Mouse (Mus musculus): ENCODE measurements around the gene Phf20. TPM values are rescaled to one million over a fixed set of nuclear protein-coding genes. Genes with fewer than 3 reads are reported as not detected.
A peak's percentile ranks its signal among the peaks of the same experiment; 100 is the strongest.

The Phf20 gene
- polyA plus RNA-seq, 1 experiment from 2014 or later: 46.5 TPM

DNA sequence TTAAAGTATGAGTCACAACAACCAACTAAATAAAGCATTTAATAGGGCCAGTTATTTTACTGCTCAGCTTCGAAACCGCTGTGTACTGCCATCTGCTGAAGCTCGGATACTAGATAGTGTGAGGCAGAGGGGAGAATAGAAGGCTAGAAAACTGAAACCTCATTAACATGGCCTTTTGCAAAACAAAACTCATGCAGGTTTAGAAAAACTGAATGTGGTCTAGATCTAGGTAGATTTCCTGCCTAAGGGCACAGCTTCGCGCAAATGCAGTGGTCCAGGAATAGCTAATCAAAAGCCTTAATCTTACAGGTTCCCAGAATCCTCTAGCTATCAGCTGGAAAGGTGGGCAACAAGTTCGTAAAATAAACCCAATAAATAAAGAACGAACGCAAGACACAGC lies 115.2 kb downstream of the Phf20 start:
- Histone ChIP-seq H3K4me2 (ENCODE audit: low read depth, low read length) (peak overlapping the region; percentile 93), H3K4me3 (ENCODE audit: low read length) (peak overlapping the region; percentile 91), H3K36me3 (ENCODE audit: control insufficient read depth, insufficient read depth) (0 out of 2 replicates have a peak, but pooled peaks cover 8% of the 10 kb centered on the region), H3K4me1 (ENCODE audit: control insufficient read depth, insufficient read depth, low read length) (peaks cover 9% of the 10 kb centered on the region), H3K9me3 (replicated peaks; ENCODE audit: control insufficient read depth, low read length) (0 out of 2 replicates have a peak, but pooled peaks cover 3% of the 10 kb centered on the region), H3K27me3 (ENCODE audit: control insufficient read depth, insufficient read depth, low read length) (no peaks in the 10 kb centered on the region), H3K9ac (ENCODE audit: low read length) (peak overlapping the region; percentile 95), H3K27ac (ENCODE audit: low read length) (peak overlapping the region; percentile 97)
- no peak for ATAC-seq (replicated peaks; ENCODE audit: extremely low read depth, insufficient read depth, low FRiP score)
- WGBS: 20% methylated on average over 8 of the region's 8 CpGs

DNA sequence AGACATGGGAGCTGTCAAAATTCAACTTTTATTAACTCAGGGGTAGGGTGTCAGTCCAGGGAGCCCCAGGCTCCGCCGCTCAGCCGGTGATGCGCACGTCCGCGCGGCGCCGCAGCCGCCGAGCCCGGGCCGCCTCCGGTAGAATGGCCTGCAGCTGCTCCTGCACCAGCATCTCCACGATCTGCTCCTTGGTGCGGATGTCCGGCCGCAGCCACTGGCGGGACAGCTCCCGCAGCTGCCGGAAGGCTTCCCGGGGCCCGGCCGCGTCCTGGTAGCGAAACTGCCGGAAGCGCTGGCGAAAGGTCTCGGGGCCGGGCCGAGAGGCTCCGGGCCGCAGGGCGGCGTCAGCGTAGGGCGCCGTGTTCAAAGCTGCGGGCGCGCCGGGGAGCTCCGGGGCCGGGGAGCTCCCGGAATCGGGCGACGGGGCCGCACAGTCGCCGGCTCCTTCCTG lies 115.6 kb downstream of the Phf20 start:
- 0 out of 2 replicates have a peak, but pooled peaks cover 6% of the 10 kb centered on the region for H3K36me3 ChIP-seq (ENCODE audit: control insufficient read depth, insufficient read depth)
- peak; percentile 73 for ATAC-seq (replicated peaks; ENCODE audit: extremely low read depth, insufficient read depth, low FRiP score)
- WGBS: 0% methylated on average over 51 of the region's 53 CpGs
- H3K27me3 ChIP-seq (ENCODE audit: control insufficient read depth, insufficient read depth, low read length): no peaks in the 10 kb centered on the region
- H3K27ac ChIP-seq (ENCODE audit: low read length): peak overlapping the region; percentile 97
- H3K9ac ChIP-seq (ENCODE audit: low read length): peak overlapping the region; percentile 95
- H3K9me3 ChIP-seq (replicated peaks; ENCODE audit: control insufficient read depth, low read length): 0 out of 2 replicates have a peak, but pooled peaks cover 3% of the 10 kb centered on the region
- peak overlapping the region; percentile 93 for H3K4me2 ChIP-seq (ENCODE audit: low read depth, low read length)
- peaks cover 9% of the 10 kb centered on the region for H3K4me1 ChIP-seq (ENCODE audit: control insufficient read depth, insufficient read depth, low read length)
- peak overlapping the region; percentile 91 for H3K4me3 ChIP-seq (ENCODE audit: low read length)

DNA sequence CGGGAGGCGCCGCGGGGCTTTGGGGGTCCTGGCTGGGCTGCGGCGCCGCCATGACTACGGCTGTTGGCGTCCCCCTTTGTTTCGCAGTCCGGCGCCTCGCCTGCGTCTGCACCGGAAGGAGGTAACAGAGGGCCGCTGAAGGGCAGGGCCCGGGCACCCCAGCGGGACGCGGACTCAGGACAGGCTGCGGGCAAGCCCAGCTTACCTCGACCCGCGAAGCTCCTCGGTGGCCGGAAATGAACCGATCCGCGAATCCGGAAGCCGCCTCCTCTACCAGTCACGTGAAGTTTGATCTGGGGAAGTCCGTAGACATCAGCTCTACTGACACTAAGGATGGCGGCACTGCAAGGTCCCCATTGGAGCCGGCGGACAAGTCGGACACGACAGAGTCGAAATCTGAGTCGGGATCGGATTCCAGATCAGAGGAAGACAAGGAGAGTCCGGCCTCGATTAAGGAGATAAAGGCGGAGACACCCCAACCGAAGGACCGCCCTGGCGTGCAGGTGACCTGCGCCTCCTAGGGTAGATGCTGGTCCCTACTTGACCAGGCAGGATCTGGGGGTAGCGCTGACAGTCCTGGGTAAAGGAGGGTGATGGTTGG lies 116.1 kb downstream of the Phf20 start, which contains the start of the genes Cnbd2 and Scand1:
Gene Cnbd2, plus strand, starts transcription at position 3 of the 601 bp plus-strand sequence.
Gene Scand1, minus strand, starts transcription at position 408 of the 601 bp plus-strand sequence.
- Histone ChIP-seq H3K9me3 (replicated peaks; ENCODE audit: control insufficient read depth, low read length) (0 out of 2 replicates have a peak, but pooled peaks cover 3% of the 10 kb centered on the region), H3K27ac (ENCODE audit: low read length) (peak within 1 kb of the TSS; percentile 97), H3K4me1 (ENCODE audit: control insufficient read depth, insufficient read depth, low read length) (peaks cover 9% of the 10 kb centered on the region), H3K4me3 (ENCODE audit: low read length) (peak within 1 kb of the TSS; percentile 91), H3K36me3 (ENCODE audit: control insufficient read depth, insufficient read depth) (0 out of 2 replicates have a peak, but pooled peaks cover 5% of the 10 kb centered on the region), H3K27me3 (ENCODE audit: control insufficient read depth, insufficient read depth, low read length) (no peaks in the 10 kb centered on the region), H3K4me2 (ENCODE audit: low read depth, low read length) (peak within 1 kb of the TSS; percentile 93), H3K9ac (ENCODE audit: low read length) (peak within 1 kb of the TSS; percentile 95)
- peak; percentile 91 for ATAC-seq (replicated peaks; ENCODE audit: extremely low read depth, insufficient read depth, low FRiP score)
- WGBS: under 1% methylated on average over 49 of the region's 49 CpGs

- Histone ChIP-seq H3K9me3 (replicated peaks; ENCODE audit: control insufficient read depth, low read length) (0 out of 2 replicates have a peak, but pooled peaks cover 3% of the 10 kb centered on the region), H3K4me3 (ENCODE audit: low read length) (peak overlapping the region; percentile 91), H3K27me3 (ENCODE audit: control insufficient read depth, insufficient read depth, low read length) (no peaks in the 10 kb centered on the region), H3K4me2 (ENCODE audit: low read depth, low read length) (peak overlapping the region; percentile 93), H3K36me3 (ENCODE audit: control insufficient read depth, insufficient read depth) (0 out of 2 replicates have a peak, but pooled peaks cover 5% of the 10 kb centered on the region), H3K27ac (ENCODE audit: low read length) (peak overlapping the region; percentile 97), H3K4me1 (ENCODE audit: control insufficient read depth, insufficient read depth, low read length) (peaks cover 9% of the 10 kb centered on the region), H3K9ac (ENCODE audit: low read length) (peak overlapping the region; percentile 95)
- no peak for ATAC-seq (replicated peaks; ENCODE audit: extremely low read depth, insufficient read depth, low FRiP score)
- 55% methylated on average over 3 of the region's 3 CpGs for WGBS
These were observed 116.9 kb downstream of the Phf20 start for GRCm38 (mm10) chr2:156313153-156313552.

- Histone ChIP-seq H3K4me3 (ENCODE audit: low read length) (no peak overlapping the region), H3K27me3 (ENCODE audit: control insufficient read depth, insufficient read depth, low read length) (no peaks in the 10 kb centered on the region)
- ATAC-seq (replicated peaks; ENCODE audit: extremely low read depth, insufficient read depth, low FRiP score): no peak
These were observed 118.5 kb downstream of the Phf20 start for GRCm38 (mm10) chr2:156314811-156315210.

DNA sequence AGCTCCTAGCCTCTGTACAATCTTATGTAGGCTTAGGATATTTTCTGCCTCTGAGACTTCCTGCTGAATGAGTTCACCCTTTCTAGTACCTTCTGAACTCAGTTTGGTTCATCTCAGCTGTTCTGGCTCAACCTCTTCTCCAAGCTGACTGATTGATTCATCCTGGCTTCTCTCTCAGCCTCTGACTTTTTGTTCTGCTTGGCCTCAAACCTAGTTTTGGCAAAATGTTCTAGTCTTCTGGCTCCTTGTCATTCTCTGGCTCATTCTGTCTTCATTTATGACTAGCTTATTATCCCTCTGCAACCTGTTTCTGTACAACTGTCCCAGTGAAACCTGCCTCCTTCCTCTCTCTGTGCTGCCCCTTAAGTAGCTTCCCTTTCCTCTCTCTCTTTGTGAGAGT lies 122.2 kb downstream of the Phf20 start:
- H3K36me3 ChIP-seq (ENCODE audit: control insufficient read depth, insufficient read depth): 0 out of 2 replicates have a peak, but pooled peaks cover 5% of the 10 kb centered on the region
- 0 out of 2 replicates have a peak, but pooled peaks cover 3% of the 10 kb centered on the region for H3K9me3 ChIP-seq (replicated peaks; ENCODE audit: control insufficient read depth, low read length)
- no peaks in the 10 kb centered on the region for H3K4me1 ChIP-seq (ENCODE audit: control insufficient read depth, insufficient read depth, low read length)
- H3K27me3 ChIP-seq (ENCODE audit: control insufficient read depth, insufficient read depth, low read length): no peaks in the 10 kb centered on the region
- no peak overlapping the region for H3K4me2 ChIP-seq (ENCODE audit: low read depth, low read length)
- H3K9ac ChIP-seq (ENCODE audit: low read length): no peak overlapping the region
- no peak overlapping the region for H3K27ac ChIP-seq (ENCODE audit: low read length)
- ATAC-seq (replicated peaks; ENCODE audit: extremely low read depth, insufficient read depth, low FRiP score): no peak
- no peak overlapping the region for H3K4me3 ChIP-seq (ENCODE audit: low read length)

More at GRCm38 (mm10) chr2:156314811-156315210, 118.5 kb downstream of the Phf20 start:
- H3K4me2 ChIP-seq (ENCODE audit: low read depth, low read length): no peak overlapping the region
- 0 out of 2 replicates have a peak, but pooled peaks cover 3% of the 10 kb centered on the region for H3K9me3 ChIP-seq (replicated peaks; ENCODE audit: control insufficient read depth, low read length)
- peaks cover 9% of the 10 kb centered on the region for H3K4me1 ChIP-seq (ENCODE audit: control insufficient read depth, insufficient read depth, low read length)
- H3K9ac ChIP-seq (ENCODE audit: low read length): no peak overlapping the region
- H3K36me3 ChIP-seq (ENCODE audit: control insufficient read depth, insufficient read depth): 0 out of 2 replicates have a peak, but pooled peaks cover 5% of the 10 kb centered on the region
- WGBS: 94% methylated on average over 6 of the region's 6 CpGs
- no peak overlapping the region for H3K27ac ChIP-seq (ENCODE audit: low read length)

DNA sequence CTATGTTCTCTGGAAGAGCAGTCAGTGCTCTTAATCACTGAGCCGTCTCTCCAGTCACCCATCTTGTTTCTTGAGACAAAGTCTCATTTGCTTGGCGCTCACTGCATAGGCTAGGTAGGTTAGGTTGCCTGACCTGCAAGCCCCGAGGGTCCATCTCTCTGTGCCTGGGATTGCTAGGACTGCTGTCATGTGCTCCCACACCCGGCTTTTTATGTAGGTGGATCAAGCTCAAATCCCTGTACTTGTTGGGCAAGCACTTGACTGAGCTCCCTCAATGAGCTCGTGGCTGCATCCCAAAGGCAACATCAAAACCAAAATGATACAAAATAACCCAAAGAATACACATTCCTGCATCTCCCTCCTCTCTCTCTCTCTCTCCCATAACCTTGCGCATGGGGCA lies 125.3 kb downstream of the Phf20 start:
- Histone ChIP-seq H3K4me1 (ENCODE audit: control insufficient read depth, insufficient read depth, low read length) (peaks cover 10% of the 10 kb centered on the region), H3K27me3 (ENCODE audit: control insufficient read depth, insufficient read depth, low read length) (no peaks in the 10 kb centered on the region), H3K4me3 (ENCODE audit: low read length) (no peak overlapping the region), H3K9ac (ENCODE audit: low read length) (no peak overlapping the region), H3K4me2 (ENCODE audit: low read depth, low read length) (no peak overlapping the region), H3K27ac (ENCODE audit: low read length) (no peak overlapping the region), H3K9me3 (replicated peaks; ENCODE audit: control insufficient read depth, low read length) (no peaks in the 10 kb centered on the region), H3K36me3 (ENCODE audit: control insufficient read depth, insufficient read depth) (no peaks in the 10 kb centered on the region)
- ATAC-seq (replicated peaks; ENCODE audit: extremely low read depth, insufficient read depth, low FRiP score): no peak
- 89% methylated on average over 6 of the region's 6 CpGs for WGBS

DNA sequence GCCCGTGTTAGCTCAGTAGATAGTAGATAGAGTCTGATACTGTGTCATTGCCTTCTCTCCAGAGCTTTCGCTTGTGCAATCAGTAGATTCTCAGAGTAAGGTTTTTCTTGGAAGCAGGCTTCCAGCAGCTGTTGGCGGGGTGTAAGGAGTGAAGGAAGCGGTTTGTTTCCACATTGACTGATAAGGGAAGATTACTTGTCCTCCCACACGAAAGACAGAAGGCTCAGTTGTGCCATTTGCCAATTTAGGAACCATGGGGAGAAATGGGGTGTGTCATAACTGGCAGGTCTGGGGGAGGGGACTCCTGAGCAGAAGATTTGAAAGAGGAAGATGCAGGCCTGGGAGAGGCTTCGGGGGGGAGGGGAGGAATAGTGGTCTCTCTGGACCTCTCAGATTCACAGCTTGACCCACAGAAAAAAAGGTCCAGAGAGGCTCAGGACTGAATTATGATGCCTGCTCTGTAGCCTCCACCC lies 127.9 kb downstream of the Phf20 start:
- Histone ChIP-seq H3K27ac (ENCODE audit: low read length) (peak overlapping the region; percentile 72), H3K4me1 (ENCODE audit: control insufficient read depth, insufficient read depth, low read length) (peaks cover 10% of the 10 kb centered on the region), H3K9me3 (replicated peaks; ENCODE audit: control insufficient read depth, low read length) (no peaks in the 10 kb centered on the region), H3K9ac (ENCODE audit: low read length) (peak overlapping the region; percentile 33; the same call in 1 of the 2 replicates), H3K4me3 (ENCODE audit: low read length) (no peak overlapping the region), H3K36me3 (ENCODE audit: control insufficient read depth, insufficient read depth) (no peaks in the 10 kb centered on the region), H3K4me2 (ENCODE audit: low read depth, low read length) (peak overlapping the region; percentile 38), H3K27me3 (ENCODE audit: control insufficient read depth, insufficient read depth, low read length) (no peaks in the 10 kb centered on the region)
- ATAC-seq (replicated peaks; ENCODE audit: extremely low read depth, insufficient read depth, low FRiP score): peak; percentile 82
- WGBS: 27% methylated on average over 6 of the region's 6 CpGs

- peak; percentile 75; the same call in 1 of the 2 replicates for ATAC-seq (replicated peaks; ENCODE audit: extremely low read depth, insufficient read depth, low FRiP score)
- H3K36me3 ChIP-seq (ENCODE audit: control insufficient read depth, insufficient read depth): no peaks in the 10 kb centered on the region
- no peak overlapping the region for H3K4me3 ChIP-seq (ENCODE audit: low read length)
- no peaks in the 10 kb centered on the region for H3K9me3 ChIP-seq (replicated peaks; ENCODE audit: control insufficient read depth, low read length)
- peaks cover 10% of the 10 kb centered on the region for H3K4me1 ChIP-seq (ENCODE audit: control insufficient read depth, insufficient read depth, low read length)
- no peaks in the 10 kb centered on the region for H3K27me3 ChIP-seq (ENCODE audit: control insufficient read depth, insufficient read depth, low read length)
- peak overlapping the region; percentile 33; the same call in 1 of the 2 replicates for H3K9ac ChIP-seq (ENCODE audit: low read length)
- whole genome bisulfite sequencing: 12% methylated on average over 5 of the region's 5 CpGs
- H3K27ac ChIP-seq (ENCODE audit: low read length): peak overlapping the region; percentile 72
- peak overlapping the region; percentile 38 for H3K4me2 ChIP-seq (ENCODE audit: low read depth, low read length)
These were observed 128.4 kb downstream of the Phf20 start for GRCm38 (mm10) chr2:156324681-156325080.
